Mouse (Mus musculus): Measurements from ENCODE around the gene Pirt.

Gene Pirt

DNA sequence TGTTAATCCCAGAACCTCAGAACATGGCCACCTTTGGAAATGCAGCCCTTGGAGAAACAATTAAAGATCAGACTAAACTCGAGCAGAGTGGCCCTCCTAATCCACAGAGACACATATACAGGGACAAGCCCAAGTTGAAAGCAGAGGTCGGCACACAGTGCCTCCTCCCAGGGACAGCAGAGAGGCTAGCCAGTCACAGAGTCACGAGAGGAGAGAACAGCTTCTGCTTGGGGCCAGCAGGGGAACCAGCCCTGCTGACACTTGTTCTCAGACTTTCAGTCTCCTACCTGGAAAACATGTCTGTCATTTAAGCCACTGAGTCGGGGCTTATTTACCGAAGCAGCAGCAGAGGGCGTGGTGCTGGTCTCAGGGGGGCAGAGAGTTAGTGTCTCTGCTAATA, 34.7 kb downstream of the Pirt start:
- DNase-seq (ENCODE audit: low spot score in 2 of 2), result no peak

DNA sequence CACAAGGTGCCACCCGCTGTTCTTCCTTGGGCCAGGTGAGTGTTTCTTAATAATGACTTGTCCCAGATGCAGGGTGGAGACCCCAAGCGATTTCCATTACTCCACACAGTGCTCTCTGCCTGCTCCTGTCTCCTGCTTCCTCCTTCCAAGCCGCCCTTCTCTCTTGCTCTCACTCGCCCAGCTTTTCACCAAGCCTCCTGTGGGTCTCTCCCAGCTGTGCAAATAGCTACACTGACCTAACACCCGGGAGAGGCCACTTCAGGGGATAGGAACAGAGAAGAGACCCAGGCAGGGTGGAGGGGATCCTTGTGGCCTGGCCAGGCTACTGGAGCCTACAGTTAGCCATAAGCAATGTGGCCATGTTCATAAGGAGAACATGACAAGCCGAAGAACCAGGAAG, 35.1 kb downstream of the Pirt start:
- DNase-seq (ENCODE audit: low spot score in 2 of 2), result no peak

DNA sequence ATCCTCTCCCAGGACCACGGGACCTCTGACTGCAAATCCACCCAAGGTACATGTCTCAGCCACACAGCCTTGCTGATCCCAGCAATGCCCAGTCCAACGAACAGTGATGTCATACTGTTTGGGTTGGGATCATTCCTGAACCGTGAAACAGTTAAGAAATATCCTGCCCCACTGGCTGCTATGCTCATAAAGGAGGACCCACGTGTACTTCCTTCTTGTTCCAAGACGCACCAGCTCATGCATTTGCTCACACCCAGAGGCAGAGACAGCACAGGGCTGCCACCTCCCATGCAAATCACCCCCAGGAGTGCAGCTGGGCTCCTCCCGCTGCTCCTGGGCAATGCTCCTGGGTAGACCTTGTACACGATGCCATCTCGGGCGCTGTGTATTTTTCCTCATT, 44.5 kb downstream of the Pirt start, which contains the start of gene Tmem238l:
TSS of gene Tmem238l (plus strand) at position 336 of the 400 bp plus-strand sequence.
- no peak for DNase-seq (ENCODE audit: low spot score in 2 of 2)

DNA sequence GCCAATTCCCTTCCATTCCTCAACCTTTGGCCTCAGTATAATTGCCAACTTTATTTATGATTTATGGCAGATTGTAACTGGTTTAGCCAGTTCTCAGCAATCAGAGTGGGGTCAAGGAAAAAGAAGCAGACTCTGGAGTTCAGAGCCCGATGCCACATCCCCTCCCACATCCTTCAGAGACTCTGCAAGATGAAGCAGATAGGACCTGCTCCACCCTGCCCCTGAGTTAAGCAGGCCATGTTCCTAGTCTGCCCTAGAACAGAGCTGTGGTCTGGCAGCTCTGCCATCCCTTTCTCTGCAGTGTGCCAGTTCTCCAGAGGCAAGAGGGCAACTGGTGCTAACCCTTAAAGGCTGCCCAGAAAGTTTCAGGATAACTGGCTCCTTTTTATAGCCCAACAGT, 49.0 kb downstream of the Pirt start:
- no peak for DNase-seq (ENCODE audit: low spot score in 2 of 2)

- DNase-seq (ENCODE audit: low spot score in 2 of 2), result no peak
These were observed 49.8 kb downstream of the Pirt start for GRCm38 (mm10) chr11:66961447-66962176.

- no peak for DNase-seq (ENCODE audit: low spot score in 2 of 2)
These were observed 51.7 kb downstream of the Pirt start for GRCm38 (mm10) chr11:66963462-66963861.

DNA sequence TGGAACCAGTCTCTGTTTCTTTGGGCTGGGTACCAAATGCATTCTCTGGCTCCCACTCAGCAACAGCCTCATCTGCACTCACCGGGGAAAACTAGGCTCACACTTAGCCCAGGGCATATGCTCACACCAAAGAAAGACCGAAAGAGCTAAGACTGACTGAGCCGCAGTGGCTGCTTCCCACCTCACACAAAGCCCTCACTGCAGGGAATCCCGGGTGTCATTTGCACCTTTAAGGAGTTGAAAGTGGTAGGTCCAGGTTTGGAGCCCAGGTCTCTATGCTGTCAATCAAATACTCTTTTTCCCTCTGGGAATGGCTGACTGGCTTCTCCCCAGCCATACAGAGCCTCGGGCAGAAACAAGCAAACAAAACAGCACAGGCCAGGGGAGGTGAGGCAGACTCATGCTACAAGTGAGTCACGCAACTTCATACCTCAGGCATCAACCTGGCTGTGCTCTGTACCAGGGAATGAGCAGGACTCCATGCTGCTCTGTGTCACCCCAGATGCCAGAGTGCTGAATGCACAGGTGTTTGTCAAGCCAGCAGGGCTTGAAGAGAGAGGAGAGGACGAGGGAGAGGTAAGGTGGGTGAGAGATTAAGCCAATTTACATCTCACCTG, 54.8 kb downstream of the Pirt start:
- DNase-seq (ENCODE audit: low spot score in 2 of 2), result no peak

GRCm38 (mm10) chr11:66968575-66968974, 56.8 kb downstream of the Pirt start:
- DNase-seq (ENCODE audit: low spot score in 2 of 2), result no peak

GRCm38 (mm10) chr11:66973507-66973906, 61.7 kb downstream of the Pirt start:
- DNase-seq (ENCODE audit: low spot score in 2 of 2), result no peak

DNA sequence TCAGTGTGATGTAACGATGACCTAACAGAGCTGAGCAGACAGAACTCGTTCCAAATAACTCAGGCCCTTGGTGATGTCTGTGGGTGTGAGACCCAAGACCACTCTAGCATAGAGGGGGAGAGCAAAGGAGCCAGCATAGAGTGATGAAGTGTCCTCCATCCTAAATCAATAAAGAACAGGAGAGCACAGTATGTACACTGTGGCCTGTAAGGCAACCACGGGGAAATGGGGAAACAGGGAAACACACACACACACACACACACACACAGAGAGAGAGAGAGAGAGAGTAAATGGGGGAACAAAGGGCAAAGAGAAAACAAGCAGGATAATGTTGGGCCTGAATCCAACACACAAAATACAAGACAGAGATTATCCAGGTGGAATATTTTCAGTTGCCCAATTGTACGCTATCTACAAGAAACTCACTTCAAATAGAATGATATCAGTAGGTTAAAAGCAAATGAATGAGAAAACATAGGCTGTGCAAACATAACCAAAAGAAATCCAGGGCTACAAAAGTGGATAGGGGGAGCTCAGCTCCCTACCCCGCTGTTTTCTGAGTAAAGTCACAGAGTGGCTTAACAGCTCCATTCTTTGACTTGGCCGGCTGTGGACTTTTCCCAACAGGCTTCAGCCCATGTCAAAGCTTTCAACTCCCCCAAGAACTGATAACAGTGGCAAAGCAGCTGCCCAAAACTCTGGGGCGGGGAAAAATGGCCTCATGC, 64.0 kb downstream of the Pirt start:
- DNase-seq (ENCODE audit: low spot score in 2 of 2), result no peak
